16 mouse cellular contexts compared by ENCODE assay signal in genomic region chr2:124291145-124291544, GRCm38 (mm10).
A peak's percentile ranks its signal among the peaks of the same experiment; 100 is the strongest.
DNase-seq lines count a peak whose midpoint lies in the region; ATAC-seq and TF ChIP-seq lines count a peak whose summit lies in the region.
"Had no signal": no experiment of that assay in that cellular context is flagged by ENCODE, and none has a peak within 500 bp of the region (broad histone marks: within the 10 kb centered on the region; RNA-seq: fewer than 3 reads in every experiment).

No protein-coding gene starts in this region.

- H3K4me2 ChIP-seq in forebrain, postnatal 0 days (ENCODE audit: low read depth): no peak overlapping the region
- no peak overlapping the region for H3K4me2 ChIP-seq in neural tube, embryonic 15.5 days
- H3K4me2 ChIP-seq in hindbrain, embryonic 16.5 days (ENCODE audit: low read length): no peak overlapping the region
- H3K4me2 ChIP-seq: midbrain, embryonic 15.5 days; neural tube, embryonic 12.5 days; stomach, embryonic 15.5 days had no signal

- 36% methylated on average over 3 of the region's 3 CpGs for WGBS in forebrain, postnatal 0 days
- WGBS in neural tube, embryonic 15.5 days: 87% methylated on average over 3 of the region's 3 CpGs
- 54% methylated on average over 3 of the region's 3 CpGs for WGBS in hindbrain, embryonic 16.5 days

- H3K9me3 ChIP-seq in forebrain, postnatal 0 days (ENCODE audit: low read length): no peaks in the 10 kb centered on the region
- no peaks in the 10 kb centered on the region; the same call in 1 of the 2 replicates for H3K9me3 ChIP-seq in neural tube, embryonic 15.5 days (replicated peaks)
- H3K9me3 ChIP-seq in hindbrain, embryonic 16.5 days (ENCODE audit: control insufficient read depth, low read length): no peaks in the 10 kb centered on the region
- H3K9me3 ChIP-seq: midbrain, embryonic 15.5 days; neural tube, embryonic 12.5 days; stomach, embryonic 15.5 days had no signal

- H3K27me3 ChIP-seq in forebrain, postnatal 0 days (ENCODE audit: insufficient read depth, low read length): no peaks in the 10 kb centered on the region
- no peaks in the 10 kb centered on the region for H3K27me3 ChIP-seq in neural tube, embryonic 15.5 days (replicated peaks)
- H3K27me3 ChIP-seq in hindbrain, embryonic 16.5 days (replicated peaks; ENCODE audit: control insufficient read depth, insufficient read depth, low read length): no peaks in the 10 kb centered on the region
- H3K27me3 ChIP-seq: midbrain, embryonic 15.5 days; neural tube, embryonic 12.5 days; stomach, embryonic 15.5 days had no signal

- peak; percentile 39 for DNase-seq in left cerebral cortex, adult 11 months (ENCODE audit: low spot score)
- no peak for DNase-seq in left cerebral cortex, postnatal 4 days
- peak; percentile 14 for DNase-seq in brain, embryonic 18.5 days (ENCODE audit: low read depth, low spot score)
- peak; percentile 49 for DNase-seq in forebrain, postnatal 0 days
- DNase-seq in left cerebral cortex, postnatal 36 days (ENCODE audit: low spot score in 2 of 2): peak; percentile 22 to 46
- DNase-seq: cerebellum, adult 9-10 months; heart, adult 18-20 months; heart, postnatal 10 days; thymus, postnatal 36 days had no signal

- no peak overlapping the region for H3K27ac ChIP-seq in forebrain, postnatal 0 days (ENCODE audit: low read depth, low read length)
- H3K27ac ChIP-seq in neural tube, embryonic 15.5 days (replicated peaks): no peak overlapping the region
- no peak overlapping the region for H3K27ac ChIP-seq in hindbrain, embryonic 16.5 days (ENCODE audit: low read depth, low read length)
- H3K27ac ChIP-seq: liver, embryonic 14.5 days; midbrain, embryonic 15.5 days; neural tube, embryonic 12.5 days; stomach, embryonic 15.5 days had no signal

- H3K9ac ChIP-seq in forebrain, postnatal 0 days: no peak overlapping the region
- H3K9ac ChIP-seq in neural tube, embryonic 15.5 days (replicated peaks): no peak overlapping the region
- H3K9ac ChIP-seq in hindbrain, embryonic 16.5 days (ENCODE audit: low read depth, low read length): no peak overlapping the region
- H3K9ac ChIP-seq: liver, embryonic 14.5 days; midbrain, embryonic 15.5 days; neural tube, embryonic 12.5 days; stomach, embryonic 15.5 days had no signal

- intact Hi-C loops in left cerebral cortex, postnatal 4 days (cut with DNase I): no loop called here
- intact Hi-C loops in left cerebral cortex, postnatal 36 days (cut with DNase I): no loop called here

- H3K36me3 ChIP-seq in forebrain, postnatal 0 days (ENCODE audit: insufficient read depth): no peaks in the 10 kb centered on the region
- no peaks in the 10 kb centered on the region for H3K36me3 ChIP-seq in neural tube, embryonic 15.5 days
- H3K36me3 ChIP-seq in hindbrain, embryonic 16.5 days (ENCODE audit: control insufficient read depth, insufficient read depth, low read length): no peaks in the 10 kb centered on the region
- H3K36me3 ChIP-seq: midbrain, embryonic 15.5 days; neural tube, embryonic 12.5 days; stomach, embryonic 15.5 days had no signal

- H3K4me3 ChIP-seq in forebrain, postnatal 0 days (ENCODE audit: low read depth, low read length): no peak overlapping the region
- no peak overlapping the region for H3K4me3 ChIP-seq in neural tube, embryonic 15.5 days (replicated peaks)
- no peak overlapping the region for H3K4me3 ChIP-seq in hindbrain, embryonic 16.5 days (ENCODE audit: low read length)
- H3K4me3 ChIP-seq: midbrain, embryonic 15.5 days; neural tube, embryonic 12.5 days; stomach, embryonic 15.5 days had no signal

- no peaks in the 10 kb centered on the region for H3K4me1 ChIP-seq in forebrain, postnatal 0 days (ENCODE audit: insufficient read depth)
- H3K4me1 ChIP-seq in neural tube, embryonic 15.5 days: no peaks in the 10 kb centered on the region
- H3K4me1 ChIP-seq in hindbrain, embryonic 16.5 days (ENCODE audit: control insufficient read depth, insufficient read depth, low read depth, low read length): no peaks in the 10 kb centered on the region
- H3K4me1 ChIP-seq: midbrain, embryonic 15.5 days; neural tube, embryonic 12.5 days; stomach, embryonic 15.5 days had no signal

- no peak for TF ChIP-seq CTCF in forebrain, postnatal 0 days (IDR thresholded peaks at IDR 0.05; ENCODE audit: low read depth)

- peak; percentile 96 for ATAC-seq in forebrain, postnatal 0 days
- no peak for ATAC-seq in neural tube, embryonic 15.5 days (ENCODE audit: low FRiP score)
- ATAC-seq in hindbrain, embryonic 16.5 days: no peak
- ATAC-seq: CD4-positive, CD25-positive, alpha-beta regulatory T cell, adult 4 months; midbrain, embryonic 15.5 days had no signal
